Mouse (Mus musculus) embryonic fibroblast, embryonic 13.5 days (primary cell): Measurements from ENCODE around the gene Epn1.

Experiments used
- CTCF ChIP-seq: IDR thresholded peaks from 2 replicates; pipeline ENCODE4 v1.5.1; 2011; ENCODE audit warnings: mild to moderate bottlenecking, control low read depth, low read length, moderate library complexity, borderline replicate concordance; ENCODE audit not compliant: insufficient read depth
- POLR2A ChIP-seq: IDR thresholded peaks from 2 replicates; pipeline ENCODE4 v1.6.1; 2011; ENCODE audit warnings: low read depth, mild to moderate bottlenecking, control low read depth, low read length, moderate library complexity

DNA sequence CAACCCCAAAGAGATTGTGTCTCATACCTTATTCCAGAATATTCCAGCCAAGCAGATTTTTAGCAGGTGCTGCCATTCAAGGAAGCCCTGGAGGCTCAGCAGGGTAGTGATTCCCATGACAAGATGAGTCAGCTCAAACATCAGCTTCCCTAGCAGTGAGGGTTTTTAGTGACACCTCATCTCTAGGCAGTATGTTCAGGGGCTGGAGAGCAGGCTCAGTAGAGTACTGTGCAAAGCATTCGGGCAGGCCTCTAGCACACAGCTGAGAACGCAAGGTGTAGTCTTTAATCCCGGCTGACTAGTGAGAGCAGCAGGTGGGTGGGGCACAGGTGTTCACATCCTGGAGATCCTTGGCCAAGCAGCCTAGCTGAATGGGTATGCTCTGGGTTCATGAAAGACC is 19.8 kb downstream of the Epn1 start:
- no peak for TF ChIP-seq CTCF
- TF ChIP-seq POLR2A = no peak
